Mouse (Mus musculus): ENCODE results near the gene Phip. TPM values are rescaled to one million over a fixed set of nuclear protein-coding genes. Genes with fewer than 3 reads are reported as not detected.

The Phip gene
- total and polyA plus RNA-seq, 3 experiments = 16.2 to 49.2 (median 18.1) TPM

GRCm38 (mm10) chr9:82888645-82889044 is 86.7 kb downstream of the Phip start:
- Histone ChIP-seq H3K27me3 (ENCODE audit: control insufficient read depth in 1 of 2, insufficient read depth in 2 of 2, low read length in 2 of 2) (no peaks in the 10 kb centered on the region), H3K9me3 (replicated peaks; ENCODE audit: insufficient read depth, low read length) (no peaks in the 10 kb centered on the region), H3K4me1 (ENCODE audit: control insufficient read depth in 1 of 2, insufficient read depth in 2 of 2, low read length in 2 of 2) (no peaks in the 10 kb centered on the region), H3K4me3 (ENCODE audit: control insufficient read depth in 1 of 2, insufficient read depth in 1 of 2, low read depth in 2 of 2, low read length in 2 of 2) (no peak overlapping the region), H3K36me3 (ENCODE audit: control insufficient read depth in 1 of 2, insufficient read depth in 2 of 2, low read length in 2 of 2) (peaks cover 2 to 70% of the 10 kb centered on the region in 2 experiments), H3K79me2 (ENCODE audit: control insufficient read depth, insufficient read depth, low read length, poor library complexity) (no peaks in the 10 kb centered on the region), H3K27ac (ENCODE audit: control insufficient read depth, low read depth, low read length) (no peak overlapping the region), H3K9ac (ENCODE audit: control insufficient read depth, low read depth, low read length, poor library complexity, severe bottlenecking) (no peak overlapping the region)
- DNase-seq (ENCODE audit: low read depth, low spot score) = peak; percentile 33
- TF ChIP-seq USF2 (IDR thresholded peaks at IDR 0.05; ENCODE audit: borderline replicate concordance in 1 of 2, insufficient read depth in 1 of 2, low read depth in 1 of 2, low read length in 2 of 2) (no peak), GABPA (IDR thresholded peaks at IDR 0.05; ENCODE audit: low read depth, low read length) (no peak), POLR2AphosphoS5 (IDR thresholded peaks at IDR 0.05; ENCODE audit: borderline replicate concordance, low read depth, low read length) (no peak), TAL1 (IDR thresholded peaks at IDR 0.05; ENCODE audit: low read length) (no peak), USF1 (IDR thresholded peaks at IDR 0.05; ENCODE audit: low read depth, low read length) (no peak), TBP (IDR thresholded peaks at IDR 0.05; ENCODE audit: low read depth, low read length) (no peak)

- TF ChIP-seq JUND (IDR thresholded peaks at IDR 0.05; ENCODE audit: low read depth, low read length) (no peak), CTCF (IDR thresholded peaks at IDR 0.05 in 2 of 3, conservative IDR thresholded peaks at IDR 0.05 in 1 of 3; ENCODE audit: control insufficient read depth in 1 of 3, insufficient read depth in 1 of 3, low read depth in 2 of 3, low read length in 3 of 3, poor library complexity in 1 of 3, severe bottlenecking in 1 of 3) (peak in 1 of 3 experiments; percentile 16; a peak in 1 of 6 replicates)
- DNase-seq (ENCODE audit: low read depth, low spot score) = peak; percentile 36
These were observed 91.1 kb downstream of the Phip start for GRCm38 (mm10) chr9:82884177-82884576.

GRCm38 (mm10) chr9:82877078-82877477 is 98.2 kb downstream of the Phip start:
- Histone ChIP-seq H3K9ac (ENCODE audit: control insufficient read depth, low read depth, low read length, poor library complexity, severe bottlenecking) (no peak overlapping the region), H3K9me3 (replicated peaks; ENCODE audit: insufficient read depth, low read length) (no peaks in the 10 kb centered on the region), H3K4me1 (ENCODE audit: control insufficient read depth in 1 of 2, insufficient read depth in 2 of 2, low read length in 2 of 2) (no peaks in the 10 kb centered on the region), H3K4me3 (ENCODE audit: control insufficient read depth in 1 of 2, insufficient read depth in 1 of 2, low read depth in 2 of 2, low read length in 2 of 2) (no peak overlapping the region), H3K27ac (ENCODE audit: control insufficient read depth, low read depth, low read length) (no peak overlapping the region), H3K79me2 (ENCODE audit: control insufficient read depth, insufficient read depth, low read length, poor library complexity) (no peaks in the 10 kb centered on the region), H3K36me3 (ENCODE audit: control insufficient read depth in 1 of 2, insufficient read depth in 2 of 2, low read length in 2 of 2) (peaks cover 0 to 62% of the 10 kb centered on the region in 2 experiments; a peak in 2 of 4 replicates), H3K27me3 (ENCODE audit: control insufficient read depth in 1 of 2, insufficient read depth in 2 of 2, low read length in 2 of 2) (no peaks in the 10 kb centered on the region)
- DNase-seq (ENCODE audit: low read depth, low spot score) = no peak
- no peak for TF ChIP-seq KAT2A (conservative IDR thresholded peaks at IDR 0.05; ENCODE audit: low read depth, low read length)
- no peak for TF ChIP-seq RAD21 (IDR thresholded peaks at IDR 0.05; ENCODE audit: low read depth, low read length)
- TF ChIP-seq USF1 (IDR thresholded peaks at IDR 0.05; ENCODE audit: low read depth, low read length) = no peak
- TF ChIP-seq MAFK (IDR thresholded peaks at IDR 0.05; ENCODE audit: borderline replicate concordance, low read depth, low read length) = no peak
- no peak for TF ChIP-seq SIN3A (IDR thresholded peaks at IDR 0.05; ENCODE audit: low read length)
- no peak for TF ChIP-seq MEF2A (IDR thresholded peaks at IDR 0.05; ENCODE audit: extremely low read depth, insufficient replicate concordance, low read depth, low read length, poor library complexity, severe bottlenecking)
- no peak for TF ChIP-seq NELFE (IDR thresholded peaks at IDR 0.05; ENCODE audit: low read depth, low read length)
- TF ChIP-seq E2F4 (IDR thresholded peaks at IDR 0.05; ENCODE audit: borderline replicate concordance, low read depth, low read length) = no peak
- TF ChIP-seq CTCF (IDR thresholded peaks at IDR 0.05 in 2 of 3, conservative IDR thresholded peaks at IDR 0.05 in 1 of 3; ENCODE audit: control insufficient read depth in 1 of 3, insufficient read depth in 1 of 3, low read depth in 2 of 3, low read length in 3 of 3, poor library complexity in 1 of 3, severe bottlenecking in 1 of 3) = no peak
- TF ChIP-seq POLR2AphosphoS5 (IDR thresholded peaks at IDR 0.05; ENCODE audit: borderline replicate concordance, low read depth, low read length) = no peak
- TF ChIP-seq HCFC1 (IDR thresholded peaks at IDR 0.05; ENCODE audit: low read depth, low read length) = no peak
- TF ChIP-seq MYC (IDR thresholded peaks at IDR 0.05; ENCODE audit: low read depth, low read length) = no peak
- no peak for TF ChIP-seq SMC3 (IDR thresholded peaks at IDR 0.05; ENCODE audit: low read depth, low read length)

More at GRCm38 (mm10) chr9:82884177-82884576, 91.1 kb downstream of the Phip start:
- no peaks in the 10 kb centered on the region for H3K27me3 ChIP-seq (ENCODE audit: control insufficient read depth in 1 of 2, insufficient read depth in 2 of 2, low read length in 2 of 2)
- no peaks in the 10 kb centered on the region for H3K9me3 ChIP-seq (replicated peaks; ENCODE audit: insufficient read depth, low read length)
- no peak overlapping the region for H3K27ac ChIP-seq (ENCODE audit: control insufficient read depth, low read depth, low read length)
- no peak overlapping the region for H3K4me3 ChIP-seq (ENCODE audit: control insufficient read depth in 1 of 2, insufficient read depth in 1 of 2, low read depth in 2 of 2, low read length in 2 of 2)
- peaks cover 1 to 64% of the 10 kb centered on the region in 2 experiments for H3K36me3 ChIP-seq (ENCODE audit: control insufficient read depth in 1 of 2, insufficient read depth in 2 of 2, low read length in 2 of 2)
- H3K9ac ChIP-seq (ENCODE audit: control insufficient read depth, low read depth, low read length, poor library complexity, severe bottlenecking) = no peak overlapping the region
- H3K79me2 ChIP-seq (ENCODE audit: control insufficient read depth, insufficient read depth, low read length, poor library complexity) = no peaks in the 10 kb centered on the region
- no peaks in the 10 kb centered on the region for H3K4me1 ChIP-seq (ENCODE audit: control insufficient read depth in 1 of 2, insufficient read depth in 2 of 2, low read length in 2 of 2)
